Mouse (Mus musculus) urinary bladder, postnatal 25 days (tissue): ENCODE data around the gene Gm21560.
"Not testable (repeated sequence)": the region's sequence is repeated elsewhere in the genome, so short reads cannot be mapped to it uniquely, and the experiment has no call there.

Experiments used
- DNase-seq: peaks from one replicate; pipeline ENCODE4 v3.0.0; 2022; ENCODE audit warnings: low spot score

The Gm21560 gene

GRCm38 (mm10) chr14:6219192-6219591 is at the start of gene Gm21560:
Gene Gm21560 (minus strand): TSS chr14:6219292.
- DNase-seq = not testable (repeated sequence)

- peak; percentile 2 for DNase-seq
These were observed 55.6 kb downstream of the Gm21560 start for GRCm38 (mm10) chr14:6163538-6163937.

GRCm38 (mm10) chr14:6161085-6161484 is 58.0 kb downstream of the Gm21560 start:
- not testable (repeated sequence) for DNase-seq
